Mouse (Mus musculus): ENCODE measurements around the gene Spa17.

The Spa17 gene

GRCm38 (mm10) chr9:37556366-37556765, 57.2 kb downstream of the Spa17 start:
- no peak for DNase-seq

DNA sequence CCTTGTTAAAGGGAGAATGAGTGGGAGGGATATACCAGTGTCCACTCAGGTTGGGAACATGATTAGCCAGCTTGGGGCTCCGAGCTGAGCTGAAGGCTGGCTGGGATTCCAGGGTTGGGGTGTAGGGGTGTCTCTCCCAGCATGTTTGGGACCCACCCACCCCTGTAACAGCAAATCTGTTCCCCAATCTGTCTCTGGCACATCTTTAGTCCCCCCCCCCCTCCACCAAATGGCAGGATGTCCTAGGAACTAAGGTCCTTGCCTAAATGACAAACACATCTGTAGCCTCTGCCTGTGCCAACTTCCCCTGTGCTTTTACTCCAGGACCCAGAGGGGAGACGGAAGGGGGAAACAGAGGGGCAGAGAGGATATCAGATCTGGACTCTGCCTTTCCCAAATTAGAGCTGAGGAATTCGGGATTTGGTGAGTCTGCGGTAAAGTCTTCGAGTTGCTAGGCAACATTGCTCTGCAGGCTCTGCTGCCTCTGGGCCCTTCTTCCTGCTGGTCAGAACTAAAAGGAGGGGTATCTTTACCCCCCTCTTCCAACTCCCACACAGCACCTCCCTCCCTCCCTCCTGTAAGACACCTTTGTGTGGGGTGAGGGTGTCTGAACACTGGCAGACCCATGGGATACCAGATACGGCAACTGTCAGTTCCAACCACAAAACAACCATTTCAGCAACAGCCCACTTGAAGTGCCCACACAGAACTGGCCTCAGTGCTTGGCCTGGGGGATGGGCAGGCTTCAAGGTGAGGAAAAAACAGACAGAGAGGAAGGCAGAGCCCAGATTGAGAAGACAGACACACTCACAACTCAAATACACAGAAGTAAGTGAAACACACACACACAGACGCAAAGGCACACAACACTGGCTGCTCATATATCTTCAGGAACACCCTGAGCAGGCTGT, 58.4 kb downstream of the Spa17 start, which contains the start of gene Siae:
Gene Siae (plus strand): TSS at position 861 of the 911 bp plus-strand sequence.
- DNase-seq: no peak

DNA sequence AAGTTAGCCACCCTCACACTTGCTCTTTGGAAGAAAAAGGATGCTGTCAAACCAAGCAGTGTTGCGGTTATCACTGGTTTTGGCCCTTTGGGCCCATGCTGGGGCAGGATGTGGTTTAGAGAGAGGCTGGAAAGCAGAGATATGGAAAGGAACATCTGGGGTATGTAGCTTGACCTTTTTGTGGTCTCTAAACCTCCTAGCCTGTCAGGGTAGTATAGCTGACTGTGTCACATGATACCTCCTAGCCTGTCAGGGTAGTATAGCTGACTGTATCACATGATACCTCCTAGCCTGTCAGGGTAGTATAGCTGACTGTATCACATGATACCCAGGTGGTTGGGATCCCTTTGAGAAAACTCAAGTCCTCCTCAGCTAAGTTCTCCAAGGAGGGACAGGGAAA, 59.2 kb downstream of the Spa17 start:
- no peak for DNase-seq

Data from right cerebral cortex, postnatal 4 days (tissue).